Mouse (Mus musculus): ENCODE measurements at regions not wholly inside any gene's neighbourhood (a gene's known extent, or its start where the extent isn't known, plus 50 kb on each side); places are given as distances from the start of the nearest gene placed in this dataset.

- Histone ChIP-seq H3K9ac (ENCODE audit: low read length) (no peak overlapping the region), H3K4me2 (ENCODE audit: low read depth, low read length) (no peak overlapping the region), H3K27ac (ENCODE audit: low read length) (no peak overlapping the region), H3K36me3 (ENCODE audit: control insufficient read depth, insufficient read depth, low read length) (no peaks in the 10 kb centered on the region), H3K4me3 (ENCODE audit: low read length) (no peak overlapping the region), H3K9me3 (ENCODE audit: control insufficient read depth, low read length) (no peaks in the 10 kb centered on the region), H3K27me3 (ENCODE audit: control insufficient read depth, insufficient read depth, low read depth, low read length) (no peaks in the 10 kb centered on the region), H3K4me1 (replicated peaks; ENCODE audit: control insufficient read depth, insufficient read depth, low read length) (no peaks in the 10 kb centered on the region)
- ATAC-seq (ENCODE audit: low read depth) = no peak
- 45% methylated on average over 4 of the region's 4 CpGs for WGBS
These were observed 288.6 kb upstream of the Zic4 start for GRCm38 (mm10) chr9:91073366-91074174.

GRCm38 (mm10) chr9:91074175-91074480 lies 288.1 kb upstream of the Zic4 start:
- H3K9ac ChIP-seq (ENCODE audit: low read length) = no peak overlapping the region
- no peak overlapping the region for H3K4me3 ChIP-seq (ENCODE audit: low read length)
- no peaks in the 10 kb centered on the region for H3K4me1 ChIP-seq (replicated peaks; ENCODE audit: control insufficient read depth, insufficient read depth, low read length)
- no peaks in the 10 kb centered on the region for H3K27me3 ChIP-seq (ENCODE audit: control insufficient read depth, insufficient read depth, low read depth, low read length)
- no peak overlapping the region for H3K4me2 ChIP-seq (ENCODE audit: low read depth, low read length)
- ATAC-seq (ENCODE audit: low read depth) = no peak
- H3K9me3 ChIP-seq (ENCODE audit: control insufficient read depth, low read length) = no peaks in the 10 kb centered on the region
- H3K27ac ChIP-seq (ENCODE audit: low read length) = no peak overlapping the region
- 29% methylated on average over 5 of the region's 5 CpGs for WGBS
- H3K36me3 ChIP-seq (ENCODE audit: control insufficient read depth, insufficient read depth, low read length) = no peaks in the 10 kb centered on the region

- no peak overlapping the region for H3K27ac ChIP-seq (ENCODE audit: low read length)
- ATAC-seq (ENCODE audit: low read depth) = no peak
- WGBS = 16% methylated on average over 1 of the region's 1 CpGs
These were observed 284.7 kb upstream of the Zic4 start for GRCm38 (mm10) chr9:91077490-91077889.

GRCm38 (mm10) chr9:91083791-91084190 lies 278.4 kb upstream of the Zic4 start:
- no peaks in the 10 kb centered on the region for H3K36me3 ChIP-seq (ENCODE audit: control insufficient read depth, insufficient read depth, low read length)
- no peak overlapping the region for H3K4me2 ChIP-seq (ENCODE audit: low read depth, low read length)
- no peaks in the 10 kb centered on the region for H3K9me3 ChIP-seq (ENCODE audit: control insufficient read depth, low read length)
- H3K4me1 ChIP-seq (replicated peaks; ENCODE audit: control insufficient read depth, insufficient read depth, low read length) = no peaks in the 10 kb centered on the region
- H3K9ac ChIP-seq (ENCODE audit: low read length) = no peak overlapping the region
- 20% methylated on average over 1 of the region's 1 CpGs for WGBS
- no peak for ATAC-seq (ENCODE audit: low read depth)
- H3K27me3 ChIP-seq (ENCODE audit: control insufficient read depth, insufficient read depth, low read depth, low read length) = no peaks in the 10 kb centered on the region
- no peak overlapping the region for H3K4me3 ChIP-seq (ENCODE audit: low read length)
- no peak overlapping the region for H3K27ac ChIP-seq (ENCODE audit: low read length)

More at GRCm38 (mm10) chr9:91077490-91077889, 284.7 kb upstream of the Zic4 start:
- Histone ChIP-seq H3K4me1 (replicated peaks; ENCODE audit: control insufficient read depth, insufficient read depth, low read length) (no peaks in the 10 kb centered on the region), H3K36me3 (ENCODE audit: control insufficient read depth, insufficient read depth, low read length) (no peaks in the 10 kb centered on the region), H3K4me3 (ENCODE audit: low read length) (no peak overlapping the region), H3K9me3 (ENCODE audit: control insufficient read depth, low read length) (no peaks in the 10 kb centered on the region), H3K4me2 (ENCODE audit: low read depth, low read length) (no peak overlapping the region), H3K27me3 (ENCODE audit: control insufficient read depth, insufficient read depth, low read depth, low read length) (no peaks in the 10 kb centered on the region), H3K9ac (ENCODE audit: low read length) (no peak overlapping the region)

- Histone ChIP-seq H3K4me1 (replicated peaks; ENCODE audit: control insufficient read depth, insufficient read depth, low read length) (no peaks in the 10 kb centered on the region), H3K27me3 (ENCODE audit: control insufficient read depth, insufficient read depth, low read depth, low read length) (no peaks in the 10 kb centered on the region), H3K36me3 (ENCODE audit: control insufficient read depth, insufficient read depth, low read length) (no peaks in the 10 kb centered on the region), H3K4me2 (ENCODE audit: low read depth, low read length) (no peak overlapping the region), H3K9ac (ENCODE audit: low read length) (no peak overlapping the region), H3K27ac (ENCODE audit: low read length) (no peak overlapping the region), H3K4me3 (ENCODE audit: low read length) (no peak overlapping the region), H3K9me3 (ENCODE audit: control insufficient read depth, low read length) (no peaks in the 10 kb centered on the region)
- no peak for ATAC-seq (ENCODE audit: low read depth)
- WGBS = 73% methylated on average over 3 of the region's 3 CpGs
These were observed 276.3 kb upstream of the Zic4 start for GRCm38 (mm10) chr9:91085923-91086322.

- no peak overlapping the region for H3K9ac ChIP-seq (ENCODE audit: low read length)
- no peaks in the 10 kb centered on the region for H3K9me3 ChIP-seq (ENCODE audit: control insufficient read depth, low read length)
- H3K4me2 ChIP-seq (ENCODE audit: low read depth, low read length) = no peak overlapping the region
- H3K4me3 ChIP-seq (ENCODE audit: low read length) = no peak overlapping the region
- no peak for ATAC-seq (ENCODE audit: low read depth)
- WGBS = 36% methylated on average over 2 of the region's 2 CpGs
- no peaks in the 10 kb centered on the region for H3K4me1 ChIP-seq (replicated peaks; ENCODE audit: control insufficient read depth, insufficient read depth, low read length)
- H3K36me3 ChIP-seq (ENCODE audit: control insufficient read depth, insufficient read depth, low read length) = no peaks in the 10 kb centered on the region
- H3K27ac ChIP-seq (ENCODE audit: low read length) = no peak overlapping the region
- H3K27me3 ChIP-seq (ENCODE audit: control insufficient read depth, insufficient read depth, low read depth, low read length) = no peaks in the 10 kb centered on the region
These were observed 272.9 kb upstream of the Zic4 start for GRCm38 (mm10) chr9:91089348-91089747.

- ATAC-seq (ENCODE audit: low read depth) = no peak
- Histone ChIP-seq H3K27me3 (ENCODE audit: control insufficient read depth, insufficient read depth, low read depth, low read length) (no peaks in the 10 kb centered on the region), H3K4me2 (ENCODE audit: low read depth, low read length) (no peak overlapping the region), H3K9me3 (ENCODE audit: control insufficient read depth, low read length) (no peaks in the 10 kb centered on the region), H3K36me3 (ENCODE audit: control insufficient read depth, insufficient read depth, low read length) (no peaks in the 10 kb centered on the region), H3K27ac (ENCODE audit: low read length) (no peak overlapping the region), H3K4me3 (ENCODE audit: low read length) (no peak overlapping the region), H3K4me1 (replicated peaks; ENCODE audit: control insufficient read depth, insufficient read depth, low read length) (no peaks in the 10 kb centered on the region), H3K9ac (ENCODE audit: low read length) (no peak overlapping the region)
- WGBS = 84% methylated on average over 1 of the region's 1 CpGs
These were observed 270.7 kb upstream of the Zic4 start for GRCm38 (mm10) chr9:91091421-91092050.

GRCm38 (mm10) chr9:91101614-91102407 lies 260.4 kb upstream of the Zic4 start:
- Histone ChIP-seq H3K4me2 (ENCODE audit: low read depth, low read length) (no peak overlapping the region), H3K9ac (ENCODE audit: low read length) (no peak overlapping the region), H3K4me1 (replicated peaks; ENCODE audit: control insufficient read depth, insufficient read depth, low read length) (no peaks in the 10 kb centered on the region), H3K27me3 (ENCODE audit: control insufficient read depth, insufficient read depth, low read depth, low read length) (no peaks in the 10 kb centered on the region), H3K9me3 (ENCODE audit: control insufficient read depth, low read length) (no peaks in the 10 kb centered on the region), H3K27ac (ENCODE audit: low read length) (no peak overlapping the region), H3K4me3 (ENCODE audit: low read length) (no peak overlapping the region), H3K36me3 (ENCODE audit: control insufficient read depth, insufficient read depth, low read length) (no peaks in the 10 kb centered on the region)
- no peak for ATAC-seq (ENCODE audit: low read depth)
- 60% methylated on average over 1 of the region's 1 CpGs for WGBS

GRCm38 (mm10) chr9:91122441-91123035 lies 239.7 kb upstream of the Zic4 start:
- Histone ChIP-seq H3K4me1 (replicated peaks; ENCODE audit: control insufficient read depth, insufficient read depth, low read length) (no peaks in the 10 kb centered on the region), H3K4me3 (ENCODE audit: low read length) (no peak overlapping the region), H3K9ac (ENCODE audit: low read length) (no peak overlapping the region), H3K9me3 (ENCODE audit: control insufficient read depth, low read length) (no peaks in the 10 kb centered on the region), H3K36me3 (ENCODE audit: control insufficient read depth, insufficient read depth, low read length) (no peaks in the 10 kb centered on the region), H3K27me3 (ENCODE audit: control insufficient read depth, insufficient read depth, low read depth, low read length) (no peaks in the 10 kb centered on the region), H3K4me2 (ENCODE audit: low read depth, low read length) (no peak overlapping the region), H3K27ac (ENCODE audit: low read length) (no peak overlapping the region)
- WGBS = 68% methylated on average over 5 of the region's 5 CpGs
- no peak for ATAC-seq (ENCODE audit: low read depth)

Measured in lung, embryonic 16.5 days (tissue).